Mouse (Mus musculus) E14TG2a.4 (cell line): ENCODE data around the gene Polr2f.

Experiments used
- CTCF ChIP-seq: conservative IDR thresholded peaks from 2 replicates; pipeline ENCODE4 v1.5.1; 2014; ENCODE audit warnings: low read length
- NANOG ChIP-seq: IDR thresholded peaks from 2 replicates; pipeline ENCODE4 v1.6.1; 2014; ENCODE audit warnings: borderline replicate concordance, low read length, mixed read lengths
- POU5F1 ChIP-seq: IDR thresholded peaks from 2 replicates; pipeline ENCODE4 v1.6.1; 2014; ENCODE audit warnings: low read length, borderline replicate concordance

GRCm38 (mm10) chr15:79140866-79141565 lies at the start of gene Polr2f, which contains the start of gene 1700088E04Rik:
- TF ChIP-seq CTCF (no peak), NANOG (no peak), POU5F1 (no peak)
